Mouse (Mus musculus): ENCODE results near the gene Gpr156.

- no peak for TF ChIP-seq CHD2 (IDR thresholded peaks at IDR 0.05; ENCODE audit: low read depth, low read length)
- no peak for TF ChIP-seq ZNF384 (IDR thresholded peaks at IDR 0.05; ENCODE audit: low read depth, low read length)
- TF ChIP-seq MAFK (IDR thresholded peaks at IDR 0.05; ENCODE audit: insufficient read depth, low read depth, low read length), result no peak
Observed at GRCm38 (mm10) chr16:37951171-37951570, 34.9 kb downstream of the Gpr156 start.

Data from ES-E14 (cell line).